Mouse (Mus musculus): ENCODE measurements around the gene Rpl36. TPM values are rescaled to one million over a fixed set of nuclear protein-coding genes. Genes with fewer than 3 reads are reported as not detected.

The Rpl36 gene
- total and polyA plus RNA-seq, 3 experiments = 2,385 to 3,914 TPM; not detected in 1

DNA sequence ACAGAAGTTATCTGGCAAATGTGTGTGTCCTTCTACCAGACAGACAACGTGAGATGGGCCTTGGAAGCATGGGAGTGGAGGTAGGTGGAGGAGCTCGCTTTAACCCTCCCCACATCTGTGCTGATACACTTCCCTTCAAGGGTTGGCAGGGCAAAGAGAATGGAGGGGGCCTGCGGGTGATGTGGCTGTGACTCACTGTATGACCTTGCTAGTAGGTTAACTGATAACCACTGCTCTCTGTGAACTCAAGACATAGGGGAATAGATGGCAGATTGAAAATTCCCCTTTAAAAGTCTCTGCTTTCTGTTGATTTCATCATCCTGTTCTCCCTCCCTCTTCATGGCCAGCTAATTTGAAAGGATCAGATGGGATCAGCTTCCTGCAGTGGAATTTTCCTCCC, 12.3 kb downstream of the Rpl36 start:
- H3K9me3 ChIP-seq (replicated peaks; ENCODE audit: insufficient read depth, low read length) = no peaks in the 10 kb centered on the region
- H3K9ac ChIP-seq (ENCODE audit: control insufficient read depth, low read depth, low read length, poor library complexity, severe bottlenecking) = peak overlapping the region; percentile 95
- TF ChIP-seq TAL1 (IDR thresholded peaks at IDR 0.05; ENCODE audit: low read length) (0 out of 2 replicates have a peak, but pooled peaks have one; percentile 8), BHLHE40 (IDR thresholded peaks at IDR 0.05; ENCODE audit: borderline replicate concordance, low read depth, low read length) (no peak), RCOR1 (IDR thresholded peaks at IDR 0.05; ENCODE audit: low read depth, low read length) (peak; percentile 36; the same call in 1 of the 2 replicates), CTCF (IDR thresholded peaks at IDR 0.05 in 2 of 3, conservative IDR thresholded peaks at IDR 0.05 in 1 of 3; ENCODE audit: control insufficient read depth in 1 of 3, insufficient read depth in 1 of 3, low read depth in 2 of 3, low read length in 3 of 3, poor library complexity in 1 of 3, severe bottlenecking in 1 of 3) (no peak), TBP (IDR thresholded peaks at IDR 0.05; ENCODE audit: low read depth, low read length) (peak; percentile 60), MYB (IDR thresholded peaks at IDR 0.05; ENCODE audit: low read depth, low read length) (no peak), ETS1 (IDR thresholded peaks at IDR 0.05; ENCODE audit: low read depth, low read length) (peak; percentile 85), NRF1 (IDR thresholded peaks at IDR 0.05; ENCODE audit: insufficient read depth, low read depth, low read length, poor library complexity, severe bottlenecking) (no peak), POLR2AphosphoS5 (IDR thresholded peaks at IDR 0.05; ENCODE audit: borderline replicate concordance, low read depth, low read length) (no peak), CHD2 (IDR thresholded peaks at IDR 0.05; ENCODE audit: low read length) (no peak), SMC3 (IDR thresholded peaks at IDR 0.05; ENCODE audit: low read depth, low read length) (no peak), ZKSCAN1 (IDR thresholded peaks at IDR 0.05; ENCODE audit: low read depth, low read length) (no peak), MAX (IDR thresholded peaks at IDR 0.05; ENCODE audit: low read length) (peak; percentile 12; the same call in 1 of the 2 replicates), UBTF (IDR thresholded peaks at IDR 0.05; ENCODE audit: borderline replicate concordance, insufficient read depth, low read depth, low read length) (no peak), MXI1 (IDR thresholded peaks at IDR 0.05; ENCODE audit: low read depth, low read length) (peak; percentile 60; the same call in 1 of the 2 replicates), EP300 (IDR thresholded peaks at IDR 0.05; ENCODE audit: low read depth in 1 of 2, low read length in 2 of 2) (peak; percentile 34 to 56; a peak in 2 of 4 replicates), RAD21 (IDR thresholded peaks at IDR 0.05; ENCODE audit: low read depth, low read length) (no peak), USF1 (IDR thresholded peaks at IDR 0.05; ENCODE audit: low read depth, low read length) (no peak), MAFK (IDR thresholded peaks at IDR 0.05; ENCODE audit: borderline replicate concordance, low read depth, low read length) (no peak), TCF12 (IDR thresholded peaks at IDR 0.05; ENCODE audit: low read depth, low read length) (no peak), HCFC1 (IDR thresholded peaks at IDR 0.05; ENCODE audit: low read depth, low read length) (no peak; the same call in 1 of the 2 replicates), ELF1 (IDR thresholded peaks at IDR 0.05; ENCODE audit: low read depth, low read length) (0 out of 2 replicates have a peak, but pooled peaks have one; percentile 5), JUND (IDR thresholded peaks at IDR 0.05; ENCODE audit: low read depth, low read length) (no peak), GABPA (IDR thresholded peaks at IDR 0.05; ENCODE audit: low read depth, low read length) (no peak), POLR2AphosphoS2 (IDR thresholded peaks at IDR 0.05; ENCODE audit: low read length) (peak; percentile 76; the same call in 1 of the 2 replicates), MYC (IDR thresholded peaks at IDR 0.05; ENCODE audit: low read depth, low read length) (no peak), SIN3A (IDR thresholded peaks at IDR 0.05; ENCODE audit: low read length) (peak; percentile 63), GATA1 (IDR thresholded peaks at IDR 0.05; ENCODE audit: low read depth, low read length) (peak; percentile 64; the same call in 1 of the 2 replicates), NELFE (IDR thresholded peaks at IDR 0.05; ENCODE audit: low read depth, low read length) (peak; percentile 15; the same call in 1 of the 2 replicates)
- peaks cover 40% of the 10 kb centered on the region for H3K79me2 ChIP-seq (ENCODE audit: control insufficient read depth, insufficient read depth, low read length, poor library complexity)
- H3K4me1 ChIP-seq (ENCODE audit: control insufficient read depth in 1 of 2, insufficient read depth in 2 of 2, low read length in 2 of 2) = peaks cover 10 to 32% of the 10 kb centered on the region in 2 experiments; a peak in 3 of 4 replicates
- peak overlapping the region; percentile 96 for H3K27ac ChIP-seq (ENCODE audit: control insufficient read depth, low read depth, low read length)
- H3K4me3 ChIP-seq (ENCODE audit: control insufficient read depth in 1 of 2, insufficient read depth in 1 of 2, low read depth in 2 of 2, low read length in 2 of 2) = peak overlapping the region; percentile 92 to 99
- no peaks in the 10 kb centered on the region for H3K27me3 ChIP-seq (ENCODE audit: control insufficient read depth in 1 of 2, insufficient read depth in 2 of 2, low read length in 2 of 2)
- H3K36me3 ChIP-seq (ENCODE audit: control insufficient read depth in 1 of 2, insufficient read depth in 2 of 2, low read length in 2 of 2) = peaks cover 19 to 28% of the 10 kb centered on the region in 2 experiments
- DNase-seq (ENCODE audit: low read depth, low spot score) = peak; percentile 90

Data from MEL (cell line).